Mouse (Mus musculus) spleen, adult 12 weeks (tissue): ENCODE measurements around the gene Hps5.
"Not testable (repeated sequence)": the region's sequence is repeated elsewhere in the genome, so short reads cannot be mapped to it uniquely, and the experiment has no call there.

Experiments
- DNase-seq: peaks from one replicate; pipeline ENCODE4 v3.0.0; 2022; ENCODE audit warnings: low spot score

Gene Hps5

GRCm38 (mm10) chr7:46795287-46796205 lies at the start of gene Hps5, which contains the start of gene Gtf2h1:
Hps5 (minus strand) TSS chr7:46796064.
Gtf2h1 (plus strand) TSS chr7:46796103.
- peak; percentile 98 for DNase-seq

DNA sequence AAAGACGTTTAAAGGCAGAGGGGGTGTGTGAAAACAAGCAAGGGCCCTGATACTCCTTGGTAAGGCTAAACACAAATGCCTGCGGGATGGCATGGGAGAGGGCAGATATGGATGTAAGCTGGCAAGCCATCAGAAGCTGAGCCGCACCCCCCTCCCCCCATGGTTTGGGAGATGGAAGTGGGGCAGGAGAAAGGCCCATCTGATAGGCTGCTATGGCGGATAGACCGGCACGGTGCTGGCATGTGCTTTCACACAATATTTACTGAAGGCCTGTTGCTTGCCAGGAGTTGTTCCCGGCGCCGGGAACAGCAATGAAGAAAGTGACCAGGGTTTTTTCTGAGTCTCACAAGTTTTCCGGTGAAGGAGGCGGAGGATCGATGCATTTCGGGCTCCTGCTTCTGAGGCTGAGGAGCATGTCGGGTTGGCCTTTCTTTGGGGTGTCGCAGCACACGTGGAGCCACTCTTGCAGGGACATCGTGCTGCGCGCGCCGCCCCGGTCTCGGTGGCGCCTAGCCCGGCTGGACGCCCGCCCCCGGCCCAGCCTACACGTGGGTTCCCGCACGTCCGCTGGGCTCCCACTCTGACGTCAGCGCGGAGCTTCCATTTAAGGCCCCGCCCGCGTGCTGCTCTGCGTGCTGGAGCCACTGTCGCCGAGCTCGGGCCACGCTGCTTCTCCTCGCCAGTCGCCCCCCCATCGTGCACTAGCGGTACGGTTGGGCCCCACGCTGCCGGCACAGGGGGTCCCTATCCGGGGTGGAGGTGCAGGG lies 49.5 kb upstream of the Hps5 start:
- peak; percentile 67 for DNase-seq

DNA sequence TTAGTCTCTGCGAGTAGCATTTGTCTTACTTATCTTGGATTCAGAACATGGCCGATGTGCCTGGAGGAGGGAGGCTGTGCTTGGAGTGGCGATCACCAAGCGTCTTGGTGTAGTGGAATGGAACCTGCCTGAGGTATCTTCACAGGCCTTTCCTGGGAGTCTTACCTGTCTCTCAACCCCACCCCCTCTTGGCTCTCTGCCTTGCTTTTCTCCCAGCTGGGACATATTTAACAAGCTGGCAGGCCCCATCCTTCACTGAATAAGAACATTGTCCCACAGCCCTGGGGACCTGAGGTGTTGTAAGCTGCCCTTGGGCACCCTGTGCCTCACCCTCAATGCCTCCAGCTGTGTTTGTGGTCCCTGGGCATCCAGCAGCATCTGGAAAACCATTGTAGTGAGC lies 47.7 kb upstream of the Hps5 start:
- no peak for DNase-seq

DNA sequence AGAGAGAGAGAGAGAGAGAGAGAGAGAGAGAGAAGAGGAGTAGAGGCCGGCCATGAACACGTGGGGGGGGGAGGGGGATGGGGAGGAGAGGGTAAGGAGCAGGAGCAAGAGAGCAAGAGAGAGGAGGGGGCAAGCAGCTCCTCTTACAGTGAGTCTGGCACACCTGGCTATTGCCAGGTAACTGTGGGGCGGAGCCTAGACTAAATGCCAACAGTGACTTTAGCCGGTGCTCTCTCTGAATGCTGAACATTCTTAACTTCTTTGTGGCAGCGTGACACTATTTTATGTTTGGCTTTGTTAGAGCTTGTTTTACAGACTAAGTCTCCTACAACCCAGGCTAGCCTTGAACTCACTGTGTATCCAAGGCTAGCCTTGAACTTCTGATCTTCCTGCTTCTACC lies 46.4 kb upstream of the Hps5 start:
- no peak for DNase-seq

- DNase-seq: no peak
Measured at GRCm38 (mm10) chr7:46840787-46841525, 45.1 kb upstream of the Hps5 start, which contains the start of gene Ldha. Ldha (plus strand) TSS chr7:46841475.

DNA sequence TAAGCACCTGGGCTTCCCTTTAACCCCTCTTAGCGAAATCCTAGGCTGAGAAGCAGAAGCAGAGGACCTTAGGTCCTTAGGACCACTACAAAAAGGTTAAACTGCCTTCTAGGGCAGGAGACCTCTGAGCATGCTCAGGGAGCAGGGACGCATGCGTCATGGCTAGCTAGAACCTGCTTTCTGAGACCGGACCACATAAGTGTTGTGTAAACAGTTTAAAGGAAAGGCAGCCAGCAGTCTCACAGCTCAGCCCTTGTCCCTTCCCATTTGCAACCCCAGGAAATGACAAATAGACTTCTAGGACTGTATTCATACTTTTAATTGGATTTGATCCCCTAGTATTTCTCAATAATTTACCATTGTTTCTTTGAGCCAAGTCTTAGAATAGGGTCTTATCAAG lies 44.5 kb upstream of the Hps5 start:
- no peak for DNase-seq

DNA sequence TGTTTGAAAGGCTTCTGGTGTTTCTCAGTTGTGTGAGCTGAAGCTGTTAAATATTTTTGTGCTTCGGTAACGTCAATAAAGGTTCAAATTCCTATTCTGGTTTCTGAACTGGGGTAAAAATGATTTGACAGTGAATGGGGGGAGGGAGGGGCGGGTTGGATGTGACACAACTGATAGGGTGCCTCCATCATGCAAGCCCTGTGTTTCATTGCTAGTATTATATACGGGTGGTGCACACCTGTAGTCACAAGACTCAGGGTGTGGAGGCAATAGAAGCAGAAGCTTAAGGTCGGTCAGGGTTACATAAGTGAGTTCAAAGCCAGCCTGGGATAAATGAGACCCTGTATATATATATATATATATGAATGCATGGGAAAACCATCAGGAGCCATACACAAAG lies 44.0 kb upstream of the Hps5 start:
- no peak for DNase-seq

DNA sequence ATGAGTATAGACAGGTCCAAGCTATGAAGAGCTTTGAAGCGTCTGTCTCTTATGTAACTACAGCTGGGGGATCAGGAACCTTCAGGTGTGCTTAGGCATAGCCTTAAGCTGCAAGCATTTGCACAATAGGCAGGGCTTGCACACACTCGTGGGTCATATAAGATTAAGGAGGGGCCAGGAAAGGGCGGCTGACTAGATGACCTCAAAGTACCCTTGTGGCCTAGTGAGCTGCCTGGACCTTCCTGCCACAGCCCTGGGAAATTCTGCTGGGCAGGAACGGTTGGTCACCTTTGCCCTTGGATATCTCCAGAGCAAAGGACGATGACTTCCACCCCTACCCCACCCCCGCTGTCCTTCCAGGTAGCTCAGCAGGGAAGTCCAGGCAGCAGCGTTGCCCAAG lies 43.6 kb upstream of the Hps5 start:
- DNase-seq: no peak

- no peak for DNase-seq
Measured at GRCm38 (mm10) chr7:46838891-46839302, 43.0 kb upstream of the Hps5 start.

DNA sequence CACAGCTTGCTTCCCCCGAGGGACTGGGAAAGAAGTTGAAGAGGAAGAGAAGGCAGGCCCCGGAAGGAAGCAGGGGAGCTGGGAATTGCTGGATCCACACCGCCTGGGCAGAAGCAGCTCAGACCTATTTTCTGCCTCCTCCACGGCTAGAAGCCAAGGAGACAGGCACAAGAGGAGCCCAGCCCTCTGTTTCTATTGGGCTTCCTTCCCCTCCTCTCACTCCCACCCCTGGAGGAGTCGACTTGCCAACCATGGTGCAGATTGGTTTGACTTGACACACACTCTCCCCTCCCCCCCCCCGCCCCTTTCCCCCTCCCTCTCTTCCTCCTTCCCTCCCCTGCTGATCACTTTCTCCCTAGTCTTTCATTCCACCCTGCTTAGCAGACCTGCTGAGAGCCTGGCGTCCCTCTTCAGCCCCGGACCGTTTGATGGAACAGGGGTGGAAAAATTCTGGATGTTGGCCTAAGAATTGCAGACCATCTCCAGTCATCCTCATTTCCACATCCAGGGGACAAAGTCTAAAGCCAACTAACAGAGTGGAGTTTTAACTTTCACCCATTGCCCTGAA lies 42.3 kb upstream of the Hps5 start:
- no peak for DNase-seq

DNA sequence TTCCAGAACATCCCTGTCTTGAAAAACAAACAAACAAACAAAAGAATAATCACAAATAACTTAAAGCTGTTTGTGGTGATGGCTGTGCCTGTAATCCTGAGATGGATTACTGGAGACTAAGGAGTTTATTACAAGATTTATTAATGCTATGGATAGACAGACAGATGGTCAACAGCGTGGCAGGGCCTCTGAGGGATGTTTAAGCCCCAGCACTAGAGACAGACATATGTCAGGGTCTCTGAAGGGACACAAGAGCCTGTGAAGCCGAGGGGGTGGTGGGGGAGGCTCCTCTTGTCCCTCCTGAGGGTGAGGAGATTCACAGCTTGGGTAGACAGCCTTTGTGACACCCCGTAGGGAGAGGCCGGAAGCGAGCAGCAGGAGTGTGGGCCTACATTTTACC lies 41.2 kb upstream of the Hps5 start:
- no peak for DNase-seq

- no peak for DNase-seq
Measured at GRCm38 (mm10) chr7:46836357-46836756, 40.5 kb upstream of the Hps5 start.

DNA sequence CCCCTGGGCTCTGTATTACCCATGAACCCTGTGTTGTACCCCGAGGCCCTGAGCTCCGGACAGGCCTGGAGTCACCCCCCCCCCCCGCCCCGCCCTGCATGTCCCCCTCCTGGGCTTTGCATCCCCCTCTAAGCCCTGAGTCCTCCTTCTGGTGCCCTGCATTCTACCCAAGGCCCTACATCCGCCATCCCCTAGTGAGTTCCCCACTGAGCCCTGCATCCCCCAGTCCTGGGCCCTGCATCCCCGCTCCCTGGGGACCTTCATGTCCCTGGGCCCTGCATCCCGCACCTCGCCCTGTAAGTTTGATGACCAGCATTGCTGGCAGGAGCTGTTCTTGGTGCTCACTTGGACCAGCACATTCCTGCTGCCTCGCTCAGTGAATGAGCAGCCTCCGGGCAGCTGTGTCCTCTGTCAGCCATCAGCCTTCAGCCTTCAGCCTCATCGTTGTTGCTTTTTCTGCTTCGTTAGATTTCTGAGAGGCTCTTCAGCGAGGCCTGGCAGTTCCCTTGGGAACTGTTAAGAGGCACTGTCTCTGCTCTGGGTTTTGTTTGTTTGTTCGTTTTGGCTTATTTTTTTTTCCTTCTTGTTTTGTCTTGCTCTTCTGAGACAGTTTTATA lies 39.2 kb upstream of the Hps5 start:
- no peak for DNase-seq

- DNase-seq: no peak
Measured at GRCm38 (mm10) chr7:46833670-46834255, 37.9 kb upstream of the Hps5 start.

- DNase-seq: no peak
Measured at GRCm38 (mm10) chr7:46833266-46833665, 37.4 kb upstream of the Hps5 start.

DNA sequence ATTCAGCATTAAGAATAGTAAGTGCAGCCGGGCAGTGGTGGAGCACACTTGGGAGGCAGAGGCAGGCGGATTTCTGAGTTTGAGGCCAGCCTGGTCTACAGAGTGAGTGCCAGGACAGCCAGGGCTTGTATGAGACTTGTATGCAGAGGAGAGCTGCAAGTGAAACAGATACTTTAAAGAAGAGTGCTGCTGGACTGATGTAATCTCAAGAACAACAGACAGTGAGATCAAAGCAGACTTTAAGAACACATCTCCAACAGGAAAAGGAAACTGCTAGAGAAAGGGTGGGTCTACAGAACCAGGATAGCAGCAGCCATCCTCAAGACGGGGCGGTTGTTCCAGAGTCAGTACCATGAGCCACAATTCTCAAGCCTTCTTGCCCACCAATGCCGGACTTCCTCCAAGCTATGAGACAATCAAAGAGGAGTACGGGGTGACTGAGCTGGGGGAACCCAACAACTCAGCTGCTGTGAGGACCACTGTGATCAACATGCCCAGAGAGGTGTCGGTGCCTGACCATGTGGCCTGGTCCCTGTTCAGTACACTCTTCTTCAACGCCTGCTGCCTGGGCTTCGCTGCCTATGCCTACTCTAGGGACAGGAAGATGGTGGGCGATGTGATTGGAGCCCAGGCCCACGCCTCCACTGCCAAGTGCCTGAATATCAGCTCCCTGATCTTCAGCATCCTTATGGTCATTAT lies 36.4 kb upstream of the Hps5 start:
- not testable (repeated sequence) for DNase-seq

DNA sequence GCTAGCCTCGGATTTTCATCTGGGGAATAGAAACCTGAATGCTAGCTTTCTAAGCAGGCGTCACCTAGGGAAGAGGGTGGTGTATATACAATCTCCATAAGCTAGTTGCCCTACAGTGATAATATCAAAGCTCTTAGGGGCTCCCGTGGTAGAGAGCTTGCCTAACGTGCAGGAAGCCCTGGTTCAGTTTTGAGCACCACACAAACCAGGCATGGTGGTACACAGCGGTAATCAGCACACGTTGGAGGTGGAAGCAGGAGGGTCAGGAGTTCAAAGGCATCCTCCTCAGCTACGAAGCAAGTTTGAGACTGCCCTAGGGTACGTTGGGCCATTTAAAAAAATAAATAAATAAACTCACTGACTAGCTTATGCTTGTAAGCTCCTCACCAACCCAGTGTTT lies 35.8 kb upstream of the Hps5 start:
- no peak for DNase-seq

DNA sequence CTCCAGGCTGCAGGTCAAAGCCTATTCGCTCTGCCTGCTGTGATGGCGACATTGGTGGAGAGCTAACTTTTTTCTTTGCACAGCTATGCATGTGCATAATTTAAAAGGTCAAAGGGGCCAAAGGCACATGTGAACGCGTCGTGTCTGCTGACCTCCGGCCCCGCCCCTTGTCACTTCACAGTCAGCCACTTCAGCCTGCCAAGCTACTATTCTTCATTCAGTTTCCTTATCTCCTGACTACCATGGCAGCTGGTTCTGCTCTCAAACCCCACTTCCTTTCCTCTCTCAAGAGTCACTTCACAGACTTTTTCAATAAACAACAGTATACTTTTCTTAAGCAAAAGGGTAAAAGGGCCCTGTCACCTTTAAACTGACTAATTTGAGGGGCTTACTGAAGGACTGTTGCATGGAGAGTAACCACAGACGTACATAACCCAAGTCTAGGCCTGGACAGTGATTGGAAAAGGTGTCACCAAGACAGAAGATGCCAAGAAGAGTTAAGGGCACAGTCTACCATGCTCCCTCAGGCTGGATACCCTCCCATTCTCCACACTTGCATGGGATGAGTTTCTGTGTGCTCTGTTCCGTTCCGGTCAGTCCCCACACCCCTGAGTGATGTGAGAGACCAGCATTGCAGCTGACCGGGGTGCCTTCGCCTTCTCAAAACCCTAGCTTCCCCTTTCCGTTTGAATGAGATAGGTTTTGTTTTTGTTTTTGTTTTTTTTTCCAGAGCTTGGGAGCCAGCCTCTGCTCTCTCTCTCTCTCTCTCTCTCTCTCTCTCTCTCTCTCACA lies 35.1 kb upstream of the Hps5 start:
- DNase-seq: no peak

- DNase-seq: no peak
Measured at GRCm38 (mm10) chr7:46829911-46830310, 34.0 kb upstream of the Hps5 start.

GRCm38 (mm10) chr7:46827803-46828184 lies 31.9 kb upstream of the Hps5 start:
- no peak for DNase-seq
